Mouse (Mus musculus) thymus, adult 2 months (tissue): ENCODE results near the gene Lingo3.

Experiments used
- CTCF ChIP-seq: fragments of 200-500 bp; IDR thresholded peaks from 2 replicates; pipeline ENCODE4 v1.5.1; 2012; ENCODE audit warnings: mild to moderate bottlenecking, control low read depth, low read length, moderate library complexity, borderline replicate concordance; ENCODE audit not compliant: control insufficient read depth, poor library complexity, insufficient read depth; ENCODE audit errors: extremely low read depth
- POLR2A ChIP-seq: fragments of 200-500 bp; IDR thresholded peaks from 2 replicates; pipeline ENCODE4 v1.6.1; 2012; ENCODE audit warnings: mild to moderate bottlenecking, low read length, control low read depth, moderate library complexity; ENCODE audit not compliant: control insufficient read depth, poor library complexity, insufficient read depth; ENCODE audit errors: extremely low read depth

GRCm38 (mm10) chr10:80871581-80871980, 27.7 kb upstream of the Lingo3 start, which contains the start of gene Tmprss9:
- no peak for TF ChIP-seq CTCF
- no peak for TF ChIP-seq POLR2A
